Mouse (Mus musculus) retina, adult 2 months (tissue): ENCODE data around the gene Tex12.
A peak's percentile ranks its signal among the peaks of the same experiment; 100 is the strongest.

ENCODE experiments used
- DNase-seq: peaks from one replicate; pipeline ENCODE4 v3.0.0-alpha.2; 2012; ENCODE audit warnings: low read depth, low spot score

Gene Tex12

DNA sequence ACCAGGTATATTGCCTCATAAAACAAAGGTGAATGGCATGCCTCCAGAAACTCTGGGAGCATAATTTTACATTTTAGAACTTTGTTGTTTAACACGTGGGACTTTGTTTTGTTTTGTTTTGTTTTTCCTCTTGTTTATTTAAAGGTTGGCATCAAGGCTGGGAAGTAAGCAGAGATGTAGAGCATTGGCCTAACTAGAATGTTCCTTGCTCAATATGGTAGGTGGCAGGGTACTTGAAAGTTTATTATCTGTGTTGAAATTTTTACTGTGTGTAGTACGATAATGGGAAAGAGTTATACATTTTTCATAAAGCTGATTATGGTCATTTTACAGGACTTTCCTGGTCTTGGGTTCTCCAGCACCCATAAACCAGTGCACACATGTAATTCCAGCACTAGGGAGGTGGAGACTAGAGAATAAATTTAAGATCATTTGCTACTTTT is 814 bp upstream of the Tex12 start:
- no peak for DNase-seq

GRCm38 (mm10) chr9:50555094-50555446 is 6.1 kb downstream of the Tex12 start, which contains the start of gene Bco2:
Bco2 (minus strand) TSS chr9:50555181.
- DNase-seq = peak; percentile 22

- DNase-seq = peak; percentile 42
These were observed 6.7 kb downstream of the Tex12 start, which contains the start of gene Il18 for GRCm38 (mm10) chr9:50554241-50555093. Il18 (plus strand) TSS chr9:50554827.

GRCm38 (mm10) chr9:50553547-50553946 is 7.6 kb downstream of the Tex12 start:
- no peak for DNase-seq

GRCm38 (mm10) chr9:50552206-50552605 is 8.9 kb downstream of the Tex12 start:
- DNase-seq = no peak

DNA sequence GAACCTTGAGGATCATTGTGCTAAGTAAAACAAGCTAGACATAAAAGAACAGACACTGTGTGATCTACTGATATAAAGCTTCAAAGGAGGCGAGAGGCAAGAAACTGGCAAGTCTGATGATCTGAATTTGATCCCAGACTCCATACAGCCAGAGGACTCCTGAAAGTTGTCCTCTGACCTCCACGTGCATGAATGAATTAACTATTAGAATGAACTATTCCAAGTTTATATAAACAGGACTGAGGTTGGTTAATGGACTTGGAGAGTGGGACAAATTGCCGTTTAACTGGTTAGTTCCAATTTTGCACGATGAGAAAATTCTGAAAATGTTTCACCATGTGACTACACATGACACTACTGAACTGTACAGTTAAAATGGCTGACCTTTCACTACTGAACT is 12.2 kb downstream of the Tex12 start:
- DNase-seq = no peak

GRCm38 (mm10) chr9:50547859-50548478 is 13.2 kb downstream of the Tex12 start:
- no peak for DNase-seq

- DNase-seq = no peak
These were observed 18.7 kb downstream of the Tex12 start for GRCm38 (mm10) chr9:50542401-50542800.

DNA sequence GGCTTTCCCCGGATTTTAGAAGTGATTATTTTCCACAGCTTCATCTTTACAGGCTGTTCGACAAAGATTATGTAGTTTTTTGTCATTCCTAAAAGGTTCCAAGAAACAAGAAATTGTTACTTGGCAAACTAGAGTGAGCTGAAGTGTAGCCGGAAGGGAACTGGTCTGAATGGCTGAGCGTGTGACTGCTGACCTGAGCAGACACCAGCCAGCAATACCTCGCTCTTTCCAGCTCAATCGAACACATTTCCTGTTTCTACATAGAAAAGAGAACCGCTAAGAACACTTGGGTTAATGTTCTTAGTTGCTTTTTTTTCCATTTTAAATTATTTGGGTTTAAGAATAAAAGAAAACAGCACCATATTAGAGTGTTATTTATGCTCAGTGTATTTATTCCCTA is 21.0 kb downstream of the Tex12 start:
- DNase-seq = no peak

DNA sequence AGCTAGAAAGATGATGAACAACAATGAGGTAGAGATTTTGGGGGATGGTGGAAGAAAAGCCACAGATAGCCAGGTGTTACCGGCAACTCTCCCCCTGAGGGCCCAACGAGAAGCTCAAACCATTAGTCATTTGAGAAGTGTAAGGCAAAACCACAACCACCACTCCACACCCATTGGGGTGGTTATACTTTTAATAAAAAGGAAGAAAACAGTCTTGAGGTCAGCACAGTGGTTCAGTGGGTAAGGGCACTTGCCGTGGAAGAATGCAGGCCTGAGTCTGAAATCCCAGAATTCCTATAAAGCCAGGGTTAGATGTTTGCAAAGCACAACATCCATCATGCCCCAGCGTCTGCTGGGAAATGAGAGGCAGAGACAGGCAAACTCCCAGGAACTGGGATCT is 23.8 kb downstream of the Tex12 start:
- DNase-seq = no peak

GRCm38 (mm10) chr9:50536603-50537135 is 24.5 kb downstream of the Tex12 start:
- no peak for DNase-seq

- DNase-seq = no peak
These were observed 25.2 kb downstream of the Tex12 start for GRCm38 (mm10) chr9:50535930-50536329.

GRCm38 (mm10) chr9:50533791-50534190 is 27.3 kb downstream of the Tex12 start:
- no peak for DNase-seq

GRCm38 (mm10) chr9:50533328-50533727 is 27.8 kb downstream of the Tex12 start:
- no peak for DNase-seq

GRCm38 (mm10) chr9:50530890-50531289 is 30.2 kb downstream of the Tex12 start:
- no peak for DNase-seq

DNA sequence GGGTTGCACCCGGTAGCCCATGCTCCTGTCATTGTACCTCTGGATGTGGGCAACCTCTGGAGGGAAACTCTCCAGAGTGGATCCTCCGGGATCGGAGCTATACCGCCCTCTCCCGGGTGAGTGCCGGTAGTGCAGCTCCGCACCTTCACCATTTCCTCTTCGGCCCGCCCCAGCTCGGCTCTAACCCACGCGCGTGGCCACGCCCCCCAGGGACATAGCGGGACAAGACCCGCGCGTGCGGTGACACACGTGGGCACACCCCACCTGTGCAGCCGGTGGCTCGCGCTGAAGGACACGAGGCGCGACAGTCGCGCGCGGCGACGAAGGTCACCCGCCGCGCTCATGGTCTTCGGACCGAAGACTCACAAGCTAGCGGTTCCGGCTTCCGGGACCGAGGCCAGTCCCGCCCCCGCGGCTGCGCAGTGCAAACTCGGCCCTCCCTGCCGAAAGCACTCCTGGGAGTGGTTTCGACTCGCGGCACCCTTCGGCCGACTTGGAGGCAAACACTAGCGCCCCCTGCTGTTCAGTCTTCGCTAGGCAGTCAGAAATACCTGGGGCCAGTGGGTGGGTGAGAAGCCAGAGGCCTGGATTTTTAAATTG is 32.7 kb downstream of the Tex12 start, which contains the start of gene Pts:
Pts (minus strand) TSS at position 432 of the 600 bp plus-strand sequence.
- DNase-seq = peak; percentile 94

DNA sequence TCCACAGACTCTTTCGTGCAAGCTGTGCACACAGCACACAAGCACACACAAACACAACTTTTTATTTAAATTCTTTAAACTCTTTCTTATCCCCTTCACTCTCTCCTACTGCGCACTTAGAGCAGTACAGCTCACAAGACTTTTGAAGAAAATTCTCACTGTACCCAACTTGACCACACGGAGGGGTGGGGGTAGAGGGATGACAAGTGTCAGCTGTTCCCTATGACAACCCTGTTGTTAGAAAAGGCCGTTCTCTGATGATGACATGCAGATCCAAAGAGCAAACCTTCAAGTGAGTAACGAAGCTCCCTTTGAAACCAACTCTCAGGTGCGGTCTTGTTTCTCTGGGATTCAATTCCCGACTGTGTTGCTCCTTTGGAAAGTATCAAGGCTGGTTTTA is 33.3 kb downstream of the Tex12 start:
- no peak for DNase-seq

DNA sequence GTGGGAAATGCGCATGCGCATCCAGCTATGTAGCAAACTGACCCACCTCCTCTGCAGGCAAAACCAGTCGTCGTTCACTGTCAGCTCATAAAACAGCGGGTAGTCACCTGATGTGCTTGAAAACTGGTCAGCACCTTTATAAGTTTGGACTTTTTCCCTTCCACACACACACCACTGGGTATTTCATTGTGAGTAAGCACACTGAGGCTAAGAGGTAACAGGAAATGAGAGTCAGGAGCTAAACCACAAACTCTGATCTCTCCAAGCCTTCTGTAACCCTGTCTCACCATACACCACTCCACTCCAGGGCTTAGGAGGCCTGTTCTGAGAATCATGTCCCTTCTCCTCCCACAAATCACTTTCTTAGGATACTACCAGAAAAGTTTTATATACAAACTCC is 35.5 kb downstream of the Tex12 start:
- no peak for DNase-seq

DNA sequence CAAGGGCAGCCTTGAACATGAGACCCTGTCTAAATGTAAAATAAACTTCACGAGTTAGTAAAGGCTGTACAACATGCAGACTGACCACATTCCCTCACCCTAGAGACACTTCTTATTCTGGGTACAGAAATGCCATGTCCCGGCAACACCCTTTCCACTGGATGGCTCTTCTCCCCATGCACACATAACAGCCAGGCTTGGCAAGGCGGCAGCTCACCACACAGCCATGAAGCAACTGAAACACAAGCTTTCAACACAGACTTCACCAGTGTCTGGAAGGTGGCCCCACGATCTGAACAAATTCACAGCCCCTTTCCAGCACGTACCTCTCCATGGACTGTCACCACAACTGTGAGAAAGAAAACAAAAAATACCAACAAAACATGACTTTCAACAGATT is 36.2 kb downstream of the Tex12 start:
- no peak for DNase-seq

DNA sequence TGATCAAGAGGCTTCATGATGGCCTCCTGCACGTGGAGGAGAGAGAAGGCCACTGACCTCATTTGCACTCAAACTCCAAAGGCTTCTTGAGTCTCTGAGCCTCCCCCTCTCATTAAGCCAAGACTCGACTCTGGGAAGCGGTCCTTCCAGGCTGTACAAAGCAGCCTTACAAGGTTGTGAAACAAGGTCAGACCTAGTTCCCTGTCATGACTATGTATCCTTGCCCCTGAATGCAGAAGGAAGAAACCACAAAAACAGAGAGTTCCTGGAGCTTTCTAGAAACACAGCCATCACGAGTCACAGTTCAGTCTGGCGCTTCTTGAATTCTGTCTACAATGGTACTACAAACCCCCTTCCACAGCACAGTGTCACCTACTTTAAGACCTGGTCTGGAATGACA is 38.6 kb downstream of the Tex12 start:
- DNase-seq = no peak

- DNase-seq = no peak
These were observed 39.6 kb downstream of the Tex12 start for GRCm38 (mm10) chr9:50521562-50521961.

GRCm38 (mm10) chr9:50520748-50521147 is 40.4 kb downstream of the Tex12 start:
- DNase-seq = no peak
